Mouse (Mus musculus) midbrain, postnatal 0 days (tissue): ENCODE measurements around the gene Gm17783. TPM values are rescaled to one million over a fixed set of nuclear protein-coding genes. Genes with fewer than 3 reads are reported as not detected.
"Not testable (repeated sequence)": the region's sequence is repeated elsewhere in the genome, so short reads cannot be mapped to it uniquely, and the experiment has no call there.

ENCODE experiments used
- ATAC-seq: fragments of 200-750 bp; cut with Nextera tagmentation; 2 replicates; pipeline ENCODE4 v1.8.0; 2017; ENCODE audit warnings: moderate number of reproducible peaks, mild to moderate bottlenecking, moderate TSS enrichment, moderate library complexity; ENCODE audit not compliant: low FRiP score
- DNase-seq: peaks from one replicate; pipeline ENCODE4 v3.0.0-alpha.2; 2015; ENCODE audit warnings: low spot score
- H3K27ac ChIP-seq: fragments of 300-500 bp; sonication (generic); 2 replicates; pipeline ENCODE4 v1.5.1; 2014; ENCODE audit warnings: low read depth, mild to moderate bottlenecking, low read length, mixed read lengths
- H3K27me3 ChIP-seq: fragments of 300-500 bp; sonication (generic); 2 replicates; pipeline ENCODE4 v1.6.1; 2014; ENCODE audit warnings: low read length, control low read depth, mixed read lengths; ENCODE audit not compliant: insufficient read depth
- H3K36me3 ChIP-seq: fragments of 300-500 bp; sonication (generic); 2 replicates; pipeline ENCODE4 v1.6.1; 2014; ENCODE audit warnings: low read length, control low read depth, mixed read lengths; ENCODE audit not compliant: insufficient read depth
- H3K4me1 ChIP-seq: fragments of 300-500 bp; sonication (generic); 2 replicates; pipeline ENCODE4 v1.6.1; 2014; ENCODE audit warnings: mild to moderate bottlenecking, control low read depth, antibody characterized with exemption, low read length, mixed read lengths; ENCODE audit not compliant: insufficient read depth
- H3K4me2 ChIP-seq: fragments of 300-500 bp; sonication (generic); 2 replicates; pipeline ENCODE4 v1.6.1; 2014; ENCODE audit warnings: low read depth, mild to moderate bottlenecking, low read length, mixed read lengths; ENCODE audit not compliant: poor library complexity, severe bottlenecking
- H3K4me3 ChIP-seq: fragments of 300-500 bp; sonication (generic); 2 replicates; pipeline ENCODE4 v1.5.1; 2014; ENCODE audit warnings: low read depth, mild to moderate bottlenecking, low read length, moderate library complexity
- H3K9ac ChIP-seq: fragments of 300-500 bp; sonication (generic); replicated peaks from 2 replicates; pipeline ENCODE4 v1.6.1; 2014; ENCODE audit warnings: mild to moderate bottlenecking, low read length, moderate library complexity, mixed read lengths; ENCODE audit not compliant: poor library complexity, severe bottlenecking
- H3K9me3 ChIP-seq: fragments of 300-500 bp; sonication (generic); 2 replicates; pipeline ENCODE4 v1.6.1; 2016; ENCODE audit warnings: low read length, control low read depth
- CTCF ChIP-seq: IDR thresholded peaks from 2 replicates; pipeline ENCODE4 v1.5.1; 2016; ENCODE audit warnings: antibody characterized with exemption, mild to moderate bottlenecking
- WGBS: fragments of 180-500 bp; shearing (Covaris S2); extraction: QIAGEN DNeasy Blood & Tissue Kit; methylation state at CpG from one replicate; pipeline ENCODE4 v1.1.7; 2014; 5-methylcytosine and 5-hydroxymethylcytosine counted together
- polyA plus RNA-seq: library from polyadenylated mRNA; unstranded; fragments of >200 nt; fragmentation: Nextera tagmentation; extraction: Ambion mirVana; gene quantifications from 2 replicates; pipeline ENCODE4 v1.2.1, GENCODE M21; 2015
- total RNA-seq: library from RNA; depleted of rRNA; stranded (reverse); fragments of >200 nt; gene quantifications from 2 replicates; pipeline ENCODE4 v1.2.3, GENCODE M21; 2014

Gm17783 gene
- total and polyA plus RNA-seq, 2 experiments from 2014 or later, result not detected

- DNase-seq, result no peak
- no peak overlapping the region for H3K4me2 ChIP-seq
- no peaks in the 10 kb centered on the region for H3K36me3 ChIP-seq
- H3K9ac ChIP-seq, result no peak overlapping the region
- no peak for ATAC-seq
- WGBS, result 90% methylated on average over 3 of the region's 3 CpGs
- no peaks in the 10 kb centered on the region for H3K27me3 ChIP-seq
- H3K27ac ChIP-seq, result no peak overlapping the region
- TF ChIP-seq CTCF, result no peak
- H3K9me3 ChIP-seq, result no peaks in the 10 kb centered on the region
- no peak overlapping the region for H3K4me3 ChIP-seq
- no peaks in the 10 kb centered on the region for H3K4me1 ChIP-seq
These were observed 12.5 kb upstream of the Gm17783 start for GRCm38 (mm10) chr16:45544341-45544740.

GRCm38 (mm10) chr16:45542108-45542507 lies 10.3 kb upstream of the Gm17783 start:
- DNase-seq (no peak), ATAC-seq (no peak)
- Histone ChIP-seq H3K9me3 (no peaks in the 10 kb centered on the region), H3K27me3 (no peaks in the 10 kb centered on the region), H3K4me2 (no peak overlapping the region), H3K36me3 (no peaks in the 10 kb centered on the region), H3K4me3 (no peak overlapping the region), H3K4me1 (no peaks in the 10 kb centered on the region), H3K27ac (no peak overlapping the region), H3K9ac (no peak overlapping the region)
- TF ChIP-seq CTCF, result no peak

GRCm38 (mm10) chr16:45538342-45538741 lies 6.5 kb upstream of the Gm17783 start:
- H3K4me3 ChIP-seq, H3K9me3 ChIP-seq, ATAC-seq, H3K27me3 ChIP-seq, H3K9ac ChIP-seq, H3K4me2 ChIP-seq, H3K4me1 ChIP-seq, DNase-seq, H3K36me3 ChIP-seq, H3K27ac ChIP-seq: not testable (repeated sequence)
- WGBS, result 79% methylated on average over 1 of the region's 1 CpGs

- DNase-seq (no peak), ATAC-seq (no peak)
- Histone ChIP-seq H3K9me3 (no peaks in the 10 kb centered on the region), H3K9ac (no peak within 1 kb of the TSS), H3K4me2 (no peak within 1 kb of the TSS), H3K36me3 (no peaks in the 10 kb centered on the region), H3K27me3 (no peaks in the 10 kb centered on the region), H3K4me3 (no peak within 1 kb of the TSS), H3K27ac (no peak within 1 kb of the TSS), H3K4me1 (no peaks in the 10 kb centered on the region)
- no peak for TF ChIP-seq CTCF
- 92% methylated on average over 5 of the region's 5 CpGs for WGBS
These were observed 3.2 kb upstream of the Gm17783 start, which contains the start of gene Slc9c1 for GRCm38 (mm10) chr16:45535009-45535408. Gene Slc9c1, plus strand, starts transcription at chr16:45535309.

GRCm38 (mm10) chr16:45525551-45525950 lies 6.3 kb downstream of the Gm17783 start:
- no peak for TF ChIP-seq CTCF
- H3K27ac ChIP-seq, result no peak overlapping the region
- H3K36me3 ChIP-seq, result no peaks in the 10 kb centered on the region
- WGBS, result 86% methylated on average over 5 of the region's 5 CpGs
- no peak overlapping the region for H3K4me2 ChIP-seq
- DNase-seq (no peak), ATAC-seq (no peak)
- H3K4me3 ChIP-seq, result no peak overlapping the region
- H3K9ac ChIP-seq, result no peak overlapping the region
- H3K9me3 ChIP-seq, result no peaks in the 10 kb centered on the region
- no peaks in the 10 kb centered on the region for H3K4me1 ChIP-seq
- no peaks in the 10 kb centered on the region for H3K27me3 ChIP-seq

GRCm38 (mm10) chr16:45495326-45495725 lies 36.5 kb downstream of the Gm17783 start:
- Histone ChIP-seq H3K4me3 (no peak overlapping the region), H3K27me3 (no peaks in the 10 kb centered on the region), H3K9me3 (no peaks in the 10 kb centered on the region), H3K4me1 (no peaks in the 10 kb centered on the region), H3K27ac (no peak overlapping the region), H3K36me3 (no peaks in the 10 kb centered on the region), H3K9ac (no peak overlapping the region), H3K4me2 (no peak overlapping the region)
- DNase-seq (no peak), ATAC-seq (no peak)
- WGBS, result 84% methylated on average over 1 of the region's 1 CpGs
- no peak for TF ChIP-seq CTCF
